Mouse (Mus musculus): ENCODE results near the gene Rbp1. TPM values are rescaled to one million over a fixed set of nuclear protein-coding genes. Genes with fewer than 3 reads are reported as not detected.

Gene Rbp1
- total and polyA plus RNA-seq, 3 experiments = 6.3 to 7.9 (median 7.4) TPM

- TF ChIP-seq POLR2A (IDR thresholded peaks at IDR 0.05; ENCODE audit: insufficient read depth, low read depth, low read length) = no peak
- TF ChIP-seq CTCF (IDR thresholded peaks at IDR 0.05) = no peak
- no peak for TF ChIP-seq EP300 (IDR thresholded peaks at IDR 0.05; ENCODE audit: insufficient read depth, low read depth, low read length)
- no peak overlapping the region for H3K27ac ChIP-seq
- H3K4me3 ChIP-seq = no peak overlapping the region
- WGBS = 56% methylated on average over 1 of the region's 1 CpGs
- H3K79me2 ChIP-seq (replicated peaks; ENCODE audit: control insufficient read depth, insufficient read depth, low read length) = no peaks in the 10 kb centered on the region
- H3K36me3 ChIP-seq (ENCODE audit: control insufficient read depth, insufficient read depth, low read length) = no peaks in the 10 kb centered on the region
- H3K9ac ChIP-seq (ENCODE audit: low read depth, low read length) = no peak overlapping the region
- DNase-seq = no peak
- no peaks in the 10 kb centered on the region; the same call in 1 of the 2 replicates for H3K4me1 ChIP-seq (ENCODE audit: control insufficient read depth, insufficient read depth, low read length)
- H3K27me3 ChIP-seq (ENCODE audit: control insufficient read depth, insufficient read depth, low read length) = no peaks in the 10 kb centered on the region; the same call in 1 of the 2 replicates
- intact Hi-C loops (cut with DNase I) = no loop called here
Observed at GRCm38 (mm10) chr9:98420666-98421065, 2.1 kb upstream of the Rbp1 start.

- H3K27ac ChIP-seq = no peak overlapping the region
- no peaks in the 10 kb centered on the region for H3K36me3 ChIP-seq (ENCODE audit: control insufficient read depth, insufficient read depth, low read length)
- no peaks in the 10 kb centered on the region for H3K79me2 ChIP-seq (replicated peaks; ENCODE audit: control insufficient read depth, insufficient read depth, low read length)
- intact Hi-C loops (cut with DNase I) = no loop called here
- H3K4me1 ChIP-seq (ENCODE audit: control insufficient read depth, insufficient read depth, low read length) = no peaks in the 10 kb centered on the region; the same call in 1 of the 2 replicates
- H3K4me3 ChIP-seq = no peak overlapping the region
- H3K9ac ChIP-seq (ENCODE audit: low read depth, low read length) = no peak overlapping the region
- DNase-seq = no peak
- no peak for TF ChIP-seq POLR2A (IDR thresholded peaks at IDR 0.05; ENCODE audit: insufficient read depth, low read depth, low read length)
- TF ChIP-seq EP300 (IDR thresholded peaks at IDR 0.05; ENCODE audit: insufficient read depth, low read depth, low read length) = no peak
- no peak for TF ChIP-seq CTCF (IDR thresholded peaks at IDR 0.05)
- H3K27me3 ChIP-seq (ENCODE audit: control insufficient read depth, insufficient read depth, low read length) = no peaks in the 10 kb centered on the region; the same call in 1 of the 2 replicates
- 65% methylated on average over 3 of the region's 3 CpGs for WGBS
Observed at GRCm38 (mm10) chr9:98421903-98422302, 858 bp upstream of the Rbp1 start.

- TF ChIP-seq POLR2A (IDR thresholded peaks at IDR 0.05; ENCODE audit: insufficient read depth, low read depth, low read length) (no peak), CTCF (IDR thresholded peaks at IDR 0.05) (no peak), EP300 (IDR thresholded peaks at IDR 0.05; ENCODE audit: insufficient read depth, low read depth, low read length) (no peak)
- Histone ChIP-seq H3K4me3 (no peak overlapping the region), H3K79me2 (replicated peaks; ENCODE audit: control insufficient read depth, insufficient read depth, low read length) (no peaks in the 10 kb centered on the region), H3K9ac (ENCODE audit: low read depth, low read length) (no peak overlapping the region), H3K27ac (no peak overlapping the region), H3K36me3 (ENCODE audit: control insufficient read depth, insufficient read depth, low read length) (no peaks in the 10 kb centered on the region), H3K27me3 (ENCODE audit: control insufficient read depth, insufficient read depth, low read length) (no peaks in the 10 kb centered on the region; the same call in 1 of the 2 replicates), H3K4me1 (ENCODE audit: control insufficient read depth, insufficient read depth, low read length) (peaks cover 2% of the 10 kb centered on the region; the same call in 1 of the 2 replicates)
- no peak for DNase-seq
- intact Hi-C loops (cut with DNase I) = no loop called here
- WGBS = 32% methylated on average over 4 of the region's 4 CpGs
Observed at GRCm38 (mm10) chr9:98423691-98424090, 930 bp downstream of the Rbp1 start.

GRCm38 (mm10) chr9:98424291-98424690, 1.5 kb downstream of the Rbp1 start:
- H3K4me1 ChIP-seq (ENCODE audit: control insufficient read depth, insufficient read depth, low read length) = peaks cover 6% of the 10 kb centered on the region
- intact Hi-C loops (cut with DNase I) = no loop called here
- no peaks in the 10 kb centered on the region for H3K36me3 ChIP-seq (ENCODE audit: control insufficient read depth, insufficient read depth, low read length)
- H3K9ac ChIP-seq (ENCODE audit: low read depth, low read length) = no peak overlapping the region
- H3K27ac ChIP-seq = 0 out of 2 replicates have a peak overlapping the region, but pooled peaks have one; percentile 38
- 10% methylated on average over 8 of the region's 8 CpGs for WGBS
- DNase-seq = no peak
- H3K27me3 ChIP-seq (ENCODE audit: control insufficient read depth, insufficient read depth, low read length) = no peaks in the 10 kb centered on the region; the same call in 1 of the 2 replicates
- H3K79me2 ChIP-seq (replicated peaks; ENCODE audit: control insufficient read depth, insufficient read depth, low read length) = no peaks in the 10 kb centered on the region
- peak overlapping the region; percentile 52; the same call in 1 of the 2 replicates for H3K4me3 ChIP-seq
- TF ChIP-seq EP300 (IDR thresholded peaks at IDR 0.05; ENCODE audit: insufficient read depth, low read depth, low read length) (no peak), POLR2A (IDR thresholded peaks at IDR 0.05; ENCODE audit: insufficient read depth, low read depth, low read length) (no peak), CTCF (IDR thresholded peaks at IDR 0.05) (no peak)

GRCm38 (mm10) chr9:98424725-98425210, 2.0 kb downstream of the Rbp1 start:
- H3K27ac ChIP-seq = peak overlapping the region; percentile 55
- H3K4me1 ChIP-seq (ENCODE audit: control insufficient read depth, insufficient read depth, low read length) = peaks cover 9% of the 10 kb centered on the region
- WGBS = 1% methylated on average over 42 of the region's 42 CpGs
- TF ChIP-seq EP300 (IDR thresholded peaks at IDR 0.05; ENCODE audit: insufficient read depth, low read depth, low read length) (no peak), CTCF (IDR thresholded peaks at IDR 0.05) (no peak), POLR2A (IDR thresholded peaks at IDR 0.05; ENCODE audit: insufficient read depth, low read depth, low read length) (no peak)
- H3K4me3 ChIP-seq = peak overlapping the region; percentile 52
- H3K79me2 ChIP-seq (replicated peaks; ENCODE audit: control insufficient read depth, insufficient read depth, low read length) = no peaks in the 10 kb centered on the region
- peak; percentile 70 to 72 for DNase-seq
- no peaks in the 10 kb centered on the region for H3K36me3 ChIP-seq (ENCODE audit: control insufficient read depth, insufficient read depth, low read length)
- intact Hi-C loops (cut with DNase I) = no loop called here
- H3K9ac ChIP-seq (ENCODE audit: low read depth, low read length) = peak overlapping the region; percentile 42
- H3K27me3 ChIP-seq (ENCODE audit: control insufficient read depth, insufficient read depth, low read length) = no peaks in the 10 kb centered on the region; the same call in 1 of the 2 replicates

- Histone ChIP-seq H3K4me3 (peak overlapping the region; percentile 52), H3K9ac (ENCODE audit: low read depth, low read length) (peak overlapping the region; percentile 12; the same call in 1 of the 2 replicates), H3K79me2 (replicated peaks; ENCODE audit: control insufficient read depth, insufficient read depth, low read length) (no peaks in the 10 kb centered on the region), H3K27ac (peak overlapping the region; percentile 6), H3K27me3 (ENCODE audit: control insufficient read depth, insufficient read depth, low read length) (no peaks in the 10 kb centered on the region; the same call in 1 of the 2 replicates), H3K4me1 (ENCODE audit: control insufficient read depth, insufficient read depth, low read length) (peaks cover 10% of the 10 kb centered on the region), H3K36me3 (ENCODE audit: control insufficient read depth, insufficient read depth, low read length) (no peaks in the 10 kb centered on the region)
- no peak for TF ChIP-seq CTCF (IDR thresholded peaks at IDR 0.05)
- no peak for TF ChIP-seq EP300 (IDR thresholded peaks at IDR 0.05; ENCODE audit: insufficient read depth, low read depth, low read length)
- no peak for TF ChIP-seq POLR2A (IDR thresholded peaks at IDR 0.05; ENCODE audit: insufficient read depth, low read depth, low read length)
- 34% methylated on average over 19 of the region's 19 CpGs for WGBS
- DNase-seq = peak in 1 of 2 experiments; percentile 25
- intact Hi-C loops (cut with DNase I) = no loop called here
Observed at GRCm38 (mm10) chr9:98425351-98425880, 2.7 kb downstream of the Rbp1 start.

Measured in heart, adult 2 months (tissue).